Mouse (Mus musculus): ENCODE results near the gene Ube3c. TPM values are rescaled to one million over a fixed set of nuclear protein-coding genes. Genes with fewer than 3 reads are reported as not detected.
"Not testable (repeated sequence)": the region's sequence is repeated elsewhere in the genome, so short reads cannot be mapped to it uniquely, and the experiment has no call there.

Ube3c gene
- polyA plus RNA-seq (2014; fragmentation: Nextera tagmentation; extraction: Ambion mirVana) = 23.7 and 34.7 TPM in 2 replicates

DNA sequence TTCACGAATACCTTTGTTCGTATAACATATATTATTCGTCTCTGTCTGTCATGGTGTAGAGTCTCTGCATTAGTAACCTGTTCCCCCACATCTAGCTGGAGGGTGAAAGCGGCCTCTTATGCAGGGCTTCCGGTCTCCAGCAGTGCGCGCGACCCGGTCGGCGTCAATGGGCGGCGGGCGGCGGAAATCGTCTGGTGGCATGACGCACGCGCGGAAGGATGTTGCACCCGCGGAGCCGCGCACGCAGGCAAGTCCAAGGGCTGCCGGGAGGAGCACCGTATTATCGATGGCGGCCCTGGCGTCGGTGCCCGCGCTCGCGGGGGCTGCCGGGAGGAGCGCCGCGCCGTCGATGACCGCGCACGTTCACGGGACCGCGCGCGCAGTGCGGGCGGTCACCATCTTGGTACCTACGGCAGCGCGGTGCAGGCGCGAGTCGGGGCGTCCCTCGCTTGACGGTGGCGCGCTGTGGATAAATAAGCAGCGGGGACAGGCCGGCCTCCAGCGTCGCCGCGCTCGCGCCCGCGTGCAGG, at the start of gene Ube3c:
Ube3c (plus strand) TSS at position 395 of the 530 bp plus-strand sequence.
- Histone ChIP-seq H3K36me3 (ENCODE audit: control insufficient read depth, insufficient read depth, low read length) (peaks cover 12% of the 10 kb centered on the region; the same call in 1 of the 2 replicates), H3K27ac (ENCODE audit: low read depth) (peak within 1 kb of the TSS; percentile 86), H3K4me1 (replicated peaks; ENCODE audit: control insufficient read depth, insufficient read depth, low read length) (peaks cover 10% of the 10 kb centered on the region), H3K27me3 (replicated peaks; ENCODE audit: control insufficient read depth, insufficient read depth, low read length) (no peaks in the 10 kb centered on the region), H3K9ac (ENCODE audit: low read length) (peak within 1 kb of the TSS; percentile 57), H3K4me2 (ENCODE audit: low read length) (peak within 1 kb of the TSS; percentile 81), H3K9me3 (ENCODE audit: control insufficient read depth, low read length) (no peaks in the 10 kb centered on the region), H3K4me3 (ENCODE audit: low read depth, low read length) (peak within 1 kb of the TSS; percentile 70)
- WGBS = under 1% methylated on average over 72 of the region's 72 CpGs
- peak; percentile 97 for ATAC-seq (replicated peaks; ENCODE audit: low FRiP score, low TSS enrichment, low read depth)
- peak; percentile 92 for DNase-seq (ENCODE audit: low spot score)

DNA sequence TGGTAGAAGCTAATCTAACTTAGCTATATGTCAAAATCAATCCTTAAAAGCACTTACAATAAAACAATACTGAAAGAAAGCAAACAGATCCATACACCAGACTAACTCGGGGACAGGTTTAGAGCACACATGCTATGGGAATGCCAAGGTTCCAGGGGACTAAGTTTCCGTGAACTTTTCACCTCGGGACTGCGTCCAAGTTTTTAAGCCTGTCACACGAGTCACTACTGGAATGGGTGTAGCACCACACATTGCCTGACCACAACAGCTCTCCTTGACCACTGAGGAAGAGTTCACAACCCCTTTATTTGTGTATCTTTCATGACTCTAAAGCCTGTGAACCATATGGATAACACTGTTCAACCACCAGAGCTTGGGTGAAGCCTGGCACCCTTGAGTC, 8.9 kb upstream of the Ube3c start:
- H3K36me3 ChIP-seq (ENCODE audit: control insufficient read depth, insufficient read depth, low read length) = no peaks in the 10 kb centered on the region
- DNase-seq (ENCODE audit: low spot score) (no peak), ATAC-seq (replicated peaks; ENCODE audit: low FRiP score, low TSS enrichment, low read depth) (no peak)
- no peaks in the 10 kb centered on the region for H3K27me3 ChIP-seq (replicated peaks; ENCODE audit: control insufficient read depth, insufficient read depth, low read length)
- H3K9ac ChIP-seq (ENCODE audit: low read length) = no peak overlapping the region
- no peak overlapping the region for H3K4me3 ChIP-seq (ENCODE audit: low read depth, low read length)
- H3K27ac ChIP-seq (ENCODE audit: low read depth) = no peak overlapping the region
- H3K9me3 ChIP-seq (ENCODE audit: control insufficient read depth, low read length) = no peaks in the 10 kb centered on the region
- WGBS = 86% methylated on average over 5 of the region's 5 CpGs
- H3K4me1 ChIP-seq (replicated peaks; ENCODE audit: control insufficient read depth, insufficient read depth, low read length) = no peaks in the 10 kb centered on the region
- H3K4me2 ChIP-seq (ENCODE audit: low read length) = no peak overlapping the region

DNA sequence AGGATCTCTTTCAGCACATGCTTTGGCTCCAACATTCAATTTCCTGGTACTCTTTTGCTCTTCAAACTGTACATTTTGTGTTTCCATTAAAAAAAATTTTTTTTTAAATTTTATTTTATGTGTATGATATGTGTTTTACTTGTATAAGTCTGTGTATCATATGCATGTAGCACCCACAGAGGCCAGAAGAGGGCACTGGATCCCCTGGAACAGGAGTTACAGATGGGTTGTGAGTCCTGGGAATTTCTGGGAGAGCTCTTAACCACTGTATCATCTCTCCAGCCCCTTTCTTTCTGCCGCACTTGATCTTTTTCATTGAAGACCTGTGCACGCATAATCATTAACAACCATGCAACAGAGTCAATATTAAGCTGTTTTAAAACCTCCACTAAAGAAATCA, 8.4 kb upstream of the Ube3c start:
- Histone ChIP-seq H3K27ac (ENCODE audit: low read depth) (no peak overlapping the region), H3K4me2 (ENCODE audit: low read length) (no peak overlapping the region), H3K9ac (ENCODE audit: low read length) (no peak overlapping the region), H3K27me3 (replicated peaks; ENCODE audit: control insufficient read depth, insufficient read depth, low read length) (no peaks in the 10 kb centered on the region), H3K9me3 (ENCODE audit: control insufficient read depth, low read length) (no peaks in the 10 kb centered on the region), H3K36me3 (ENCODE audit: control insufficient read depth, insufficient read depth, low read length) (no peaks in the 10 kb centered on the region), H3K4me1 (replicated peaks; ENCODE audit: control insufficient read depth, insufficient read depth, low read length) (no peaks in the 10 kb centered on the region), H3K4me3 (ENCODE audit: low read depth, low read length) (no peak overlapping the region)
- WGBS = 91% methylated on average over 2 of the region's 2 CpGs
- DNase-seq (ENCODE audit: low spot score) (no peak), ATAC-seq (replicated peaks; ENCODE audit: low FRiP score, low TSS enrichment, low read depth) (no peak)

- ATAC-seq (replicated peaks; ENCODE audit: low FRiP score, low TSS enrichment, low read depth) = peak; percentile 83
- peak overlapping the region; percentile 86 for H3K27ac ChIP-seq (ENCODE audit: low read depth)
These were observed 587 bp downstream of the Ube3c start for GRCm38 (mm10) chr5:29569378-29570280.

GRCm38 (mm10) chr5:29574286-29574685, 5.2 kb downstream of the Ube3c start:
- H3K9me3 ChIP-seq (ENCODE audit: control insufficient read depth, low read length); H3K27me3 ChIP-seq (replicated peaks; ENCODE audit: control insufficient read depth, insufficient read depth, low read length); H3K4me3 ChIP-seq (ENCODE audit: low read depth, low read length); ATAC-seq (replicated peaks; ENCODE audit: low FRiP score, low TSS enrichment, low read depth); DNase-seq (ENCODE audit: low spot score); H3K27ac ChIP-seq (ENCODE audit: low read depth); H3K9ac ChIP-seq (ENCODE audit: low read length); H3K4me2 ChIP-seq (ENCODE audit: low read length); H3K4me1 ChIP-seq (replicated peaks; ENCODE audit: control insufficient read depth, insufficient read depth, low read length): not testable (repeated sequence)
- peaks cover 12% of the 10 kb centered on the region; the same call in 1 of the 2 replicates for H3K36me3 ChIP-seq (ENCODE audit: control insufficient read depth, insufficient read depth, low read length)
- WGBS = 94% methylated on average over 11 of the region's 11 CpGs

More at GRCm38 (mm10) chr5:29569378-29570280, 587 bp downstream of the Ube3c start:
- Histone ChIP-seq H3K9ac (ENCODE audit: low read length) (peak overlapping the region; percentile 57), H3K9me3 (ENCODE audit: control insufficient read depth, low read length) (no peaks in the 10 kb centered on the region), H3K27me3 (replicated peaks; ENCODE audit: control insufficient read depth, insufficient read depth, low read length) (no peaks in the 10 kb centered on the region), H3K4me3 (ENCODE audit: low read depth, low read length) (peak overlapping the region; percentile 70), H3K4me2 (ENCODE audit: low read length) (peak overlapping the region; percentile 81), H3K4me1 (replicated peaks; ENCODE audit: control insufficient read depth, insufficient read depth, low read length) (peaks cover 10% of the 10 kb centered on the region), H3K36me3 (ENCODE audit: control insufficient read depth, insufficient read depth, low read length) (peaks cover 12% of the 10 kb centered on the region; the same call in 1 of the 2 replicates)
- WGBS = 2% methylated on average over 66 of the region's 67 CpGs
- peak; percentile 91 for DNase-seq (ENCODE audit: low spot score)

GRCm38 (mm10) chr5:29575085-29575484, 6.0 kb downstream of the Ube3c start:
- 14% methylated on average over 2 of the region's 2 CpGs for WGBS
- Histone ChIP-seq H3K27ac (ENCODE audit: low read depth) (no peak overlapping the region), H3K27me3 (replicated peaks; ENCODE audit: control insufficient read depth, insufficient read depth, low read length) (no peaks in the 10 kb centered on the region), H3K4me2 (ENCODE audit: low read length) (no peak overlapping the region), H3K9ac (ENCODE audit: low read length) (no peak overlapping the region), H3K36me3 (ENCODE audit: control insufficient read depth, insufficient read depth, low read length) (peaks cover 12% of the 10 kb centered on the region; the same call in 1 of the 2 replicates), H3K4me3 (ENCODE audit: low read depth, low read length) (no peak overlapping the region), H3K4me1 (replicated peaks; ENCODE audit: control insufficient read depth, insufficient read depth, low read length) (peaks cover 8% of the 10 kb centered on the region), H3K9me3 (ENCODE audit: control insufficient read depth, low read length) (no peaks in the 10 kb centered on the region)
- ATAC-seq (replicated peaks; ENCODE audit: low FRiP score, low TSS enrichment, low read depth) (no peak), DNase-seq (ENCODE audit: low spot score) (no peak)

- no peaks in the 10 kb centered on the region for H3K4me1 ChIP-seq (replicated peaks; ENCODE audit: control insufficient read depth, insufficient read depth, low read length)
- 86% methylated on average over 4 of the region's 4 CpGs for WGBS
- no peaks in the 10 kb centered on the region for H3K27me3 ChIP-seq (replicated peaks; ENCODE audit: control insufficient read depth, insufficient read depth, low read length)
- H3K36me3 ChIP-seq (ENCODE audit: control insufficient read depth, insufficient read depth, low read length) = peaks cover 5% of the 10 kb centered on the region; the same call in 1 of the 2 replicates
- H3K4me3 ChIP-seq (ENCODE audit: low read depth, low read length) = no peak overlapping the region
- ATAC-seq (replicated peaks; ENCODE audit: low FRiP score, low TSS enrichment, low read depth) = no peak
- no peak overlapping the region for H3K9ac ChIP-seq (ENCODE audit: low read length)
- H3K4me2 ChIP-seq (ENCODE audit: low read length) = no peak overlapping the region
- H3K9me3 ChIP-seq (ENCODE audit: control insufficient read depth, low read length) = no peaks in the 10 kb centered on the region
- DNase-seq (ENCODE audit: low spot score) = no peak
- H3K27ac ChIP-seq (ENCODE audit: low read depth) = no peak overlapping the region
These were observed 9.0 kb downstream of the Ube3c start for GRCm38 (mm10) chr5:29577795-29578631.

GRCm38 (mm10) chr5:29583880-29584595, 15.0 kb downstream of the Ube3c start:
- Histone ChIP-seq H3K4me3 (ENCODE audit: low read depth, low read length) (no peak overlapping the region), H3K4me1 (replicated peaks; ENCODE audit: control insufficient read depth, insufficient read depth, low read length) (no peaks in the 10 kb centered on the region; the same call in 1 of the 2 replicates), H3K4me2 (ENCODE audit: low read length) (no peak overlapping the region), H3K36me3 (ENCODE audit: control insufficient read depth, insufficient read depth, low read length) (peaks cover 14% of the 10 kb centered on the region), H3K27ac (ENCODE audit: low read depth) (no peak overlapping the region), H3K9ac (ENCODE audit: low read length) (no peak overlapping the region), H3K27me3 (replicated peaks; ENCODE audit: control insufficient read depth, insufficient read depth, low read length) (no peaks in the 10 kb centered on the region), H3K9me3 (ENCODE audit: control insufficient read depth, low read length) (no peaks in the 10 kb centered on the region)
- DNase-seq (ENCODE audit: low spot score) = no peak
- no peak for ATAC-seq (replicated peaks; ENCODE audit: low FRiP score, low TSS enrichment, low read depth)
- 88% methylated on average over 2 of the region's 2 CpGs for WGBS

Measured in intestine, embryonic 14.5 days (tissue).